Mouse (Mus musculus) brain, embryonic 14.5 days (tissue): ENCODE data around the gene Rfx3. TPM values are rescaled to one million over a fixed set of nuclear protein-coding genes. Genes with fewer than 3 reads are reported as not detected.
A peak's percentile ranks its signal among the peaks of the same experiment; 100 is the strongest.

Source experiments
- DNase-seq: peaks from one replicate; pipeline ENCODE4 v3.0.0-alpha.2; 2011; ENCODE audit warnings: low read depth
- CTCF ChIP-seq: fragments of 200-500 bp; IDR thresholded peaks from 2 replicates; pipeline ENCODE4 v1.5.1; 2012; ENCODE audit warnings: inconsistent platforms, mild to moderate bottlenecking, moderate library complexity, borderline replicate concordance; ENCODE audit not compliant: insufficient read depth, insufficient read length; ENCODE audit errors: extremely low read depth
- POLR2A ChIP-seq: fragments of 200-500 bp; IDR thresholded peaks from 2 replicates; pipeline ENCODE4 v1.6.1; 2012; ENCODE audit warnings: mild to moderate bottlenecking, inconsistent platforms, borderline replicate concordance; ENCODE audit not compliant: poor library complexity, insufficient read depth, insufficient read length, severe bottlenecking; ENCODE audit errors: extremely low read depth
- polyA plus RNA-seq: library from polyadenylated mRNA; depleted of rRNA; stranded (reverse); fragments of >200 nt; gene quantifications from 2 replicates; pipeline ENCODE4 v1.2.3, GENCODE M21; 2012

Rfx3 gene
- polyA plus RNA-seq, 1 experiment: 21.4 TPM

DNA sequence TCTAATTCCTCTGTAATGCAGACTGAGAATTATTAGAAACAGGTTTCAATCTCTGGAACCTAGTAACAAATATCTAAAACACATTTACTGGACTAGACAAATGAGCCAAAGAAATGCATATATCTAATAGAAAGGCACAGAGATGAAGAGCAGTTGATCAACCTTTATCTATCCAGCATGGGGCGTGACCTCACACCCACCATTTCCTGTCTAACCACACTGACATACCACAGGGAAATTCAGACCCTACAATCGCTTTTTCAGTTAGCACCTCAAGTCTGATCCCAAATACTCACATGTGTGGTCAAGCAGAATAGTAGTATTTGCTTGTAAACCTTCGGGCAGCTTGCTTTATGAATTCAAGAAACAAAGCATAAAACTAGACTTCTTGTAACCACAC lies 43.4 kb downstream of the Rfx3 start:
- TF ChIP-seq POLR2A (no peak), CTCF (no peak)
- DNase-seq: no peak

- TF ChIP-seq CTCF (no peak), POLR2A (no peak)
- DNase-seq: no peak
Measured at GRCm38 (mm10) chr19:27961271-27961670, 49.7 kb downstream of the Rfx3 start.

- TF ChIP-seq POLR2A (no peak), CTCF (no peak)
- DNase-seq: peak; percentile 86
Measured at GRCm38 (mm10) chr19:27935453-27935852, 75.5 kb downstream of the Rfx3 start.

- no peak for TF ChIP-seq POLR2A
- no peak for TF ChIP-seq CTCF
Measured at GRCm38 (mm10) chr19:27931136-27931535, 79.8 kb downstream of the Rfx3 start.

DNA sequence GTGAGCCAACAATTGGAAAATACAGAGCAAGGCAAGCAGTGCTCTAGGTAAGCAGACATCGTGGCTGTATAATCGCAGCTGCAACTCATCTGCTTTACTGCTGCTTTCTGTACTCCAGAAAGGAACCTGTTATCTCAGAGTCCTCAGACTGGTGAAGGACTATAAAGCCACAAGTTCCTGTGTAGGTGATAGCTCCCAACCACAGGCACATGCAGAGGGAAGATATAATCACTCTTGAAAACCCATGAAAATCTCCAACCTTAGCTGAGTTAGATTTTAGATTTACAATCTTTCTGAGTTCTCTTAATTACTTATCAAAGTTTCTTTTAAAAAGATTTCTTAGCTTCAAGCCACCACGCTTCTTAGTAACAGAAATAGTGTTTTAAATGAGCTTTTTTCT lies 84.6 kb downstream of the Rfx3 start:
- TF ChIP-seq CTCF (no peak), POLR2A (no peak)
- no peak for DNase-seq

More at GRCm38 (mm10) chr19:27931136-27931535, 79.8 kb downstream of the Rfx3 start:
- DNase-seq: no peak

- peak; percentile 19 for DNase-seq
- TF ChIP-seq POLR2A: no peak
- peak; percentile 42; the same call in 1 of the 2 replicates for TF ChIP-seq CTCF
Measured at GRCm38 (mm10) chr19:27919040-27919439, 91.9 kb downstream of the Rfx3 start.

GRCm38 (mm10) chr19:27916446-27916845 lies 94.5 kb downstream of the Rfx3 start:
- DNase-seq: peak; percentile 65
- TF ChIP-seq CTCF (no peak), POLR2A (no peak)

DNA sequence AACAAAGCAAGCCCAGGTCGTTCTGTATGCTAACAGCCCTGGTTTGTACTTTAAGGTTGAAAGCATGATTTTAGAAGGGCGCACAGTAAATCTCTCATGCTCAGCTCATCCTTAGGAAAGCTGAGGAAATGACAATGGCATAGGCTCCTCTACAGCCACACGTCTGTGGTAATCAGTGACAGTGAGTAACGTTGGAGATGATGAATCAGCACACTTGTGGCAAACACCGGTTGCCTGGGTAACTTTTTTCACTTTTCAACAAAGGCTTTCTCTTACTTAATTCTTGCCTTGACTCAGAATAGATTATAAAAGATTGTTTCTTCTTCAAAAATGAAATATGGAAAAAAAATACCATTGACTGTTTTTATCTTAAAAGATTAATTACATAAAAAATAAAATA lies 104.0 kb downstream of the Rfx3 start:
- no peak for TF ChIP-seq POLR2A
- no peak for TF ChIP-seq CTCF
- DNase-seq: no peak

- DNase-seq: no peak
- TF ChIP-seq POLR2A: no peak
Measured at GRCm38 (mm10) chr19:27905976-27906375, 105.0 kb downstream of the Rfx3 start.

- no peak for DNase-seq
Measured at GRCm38 (mm10) chr19:27905172-27905571, 105.8 kb downstream of the Rfx3 start.

DNA sequence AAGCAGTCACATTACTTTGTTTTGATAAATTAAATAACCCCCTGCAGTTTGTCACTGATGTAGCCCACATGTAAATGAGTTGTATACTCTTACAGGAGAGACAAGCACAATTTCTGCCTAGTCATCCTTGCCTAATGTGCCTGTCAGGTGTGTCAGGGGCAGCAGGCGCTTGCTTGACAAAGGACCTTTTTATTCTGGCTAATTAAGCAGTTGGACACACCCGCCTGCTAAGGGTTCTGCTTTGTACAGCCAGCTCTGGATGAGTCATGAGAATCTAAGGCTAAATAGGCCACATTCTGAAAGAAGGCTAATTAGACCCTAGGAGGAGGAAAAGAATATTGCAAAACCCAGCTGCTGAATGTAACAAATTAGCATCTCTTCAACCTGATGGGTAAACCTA lies 106.3 kb downstream of the Rfx3 start:
- TF ChIP-seq CTCF (no peak), POLR2A (no peak)
- peak; percentile 97 for DNase-seq

More at GRCm38 (mm10) chr19:27905172-27905571, 105.8 kb downstream of the Rfx3 start:
- TF ChIP-seq CTCF (no peak), POLR2A (no peak)

GRCm38 (mm10) chr19:27904209-27904608 lies 106.8 kb downstream of the Rfx3 start:
- peak; percentile 84 for DNase-seq
- TF ChIP-seq POLR2A: no peak
- no peak for TF ChIP-seq CTCF

DNA sequence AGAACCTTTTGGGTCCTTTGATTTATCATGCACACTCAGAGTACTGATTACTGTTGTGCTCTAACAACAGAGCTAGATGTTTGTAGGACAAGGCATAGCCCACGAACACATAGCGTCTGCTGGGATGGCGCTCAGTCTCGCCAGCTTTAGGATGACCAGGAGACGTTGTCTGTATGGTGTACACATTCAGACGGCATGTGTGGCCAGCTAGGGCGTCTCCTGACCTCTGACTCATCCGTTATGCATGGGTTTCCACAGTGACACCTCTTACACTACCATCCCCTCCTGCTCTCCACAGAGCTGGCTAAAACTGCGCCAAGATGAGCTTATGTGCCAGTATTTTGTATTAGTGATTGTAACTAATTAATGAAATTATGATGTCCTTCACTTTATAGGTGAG lies 108.4 kb downstream of the Rfx3 start:
- TF ChIP-seq POLR2A (no peak), CTCF (no peak)
- DNase-seq: no peak

GRCm38 (mm10) chr19:27901693-27902092 lies 109.3 kb downstream of the Rfx3 start:
- TF ChIP-seq POLR2A (no peak), CTCF (no peak)
- DNase-seq: no peak
